Mouse (Mus musculus) intestine, postnatal 0 days (tissue): Measurements from ENCODE around the gene Prickle2. TPM values are rescaled to one million over a fixed set of nuclear protein-coding genes. Genes with fewer than 3 reads are reported as not detected.

Experiments
- ATAC-seq: fragments of 200-750 bp; cut with Nextera tagmentation; 2 replicates; pipeline ENCODE4 v1.8.0; 2017; ENCODE audit warnings: mild to moderate bottlenecking, moderate TSS enrichment, moderate library complexity
- H3K27ac ChIP-seq: fragments of 300-500 bp; sonication (generic); 2 replicates; pipeline ENCODE4 v1.5.1; 2014; ENCODE audit warnings: mild to moderate bottlenecking, low read depth, low read length, moderate library complexity
- H3K27me3 ChIP-seq: fragments of 300-500 bp; sonication (generic); replicated peaks from 2 replicates; pipeline ENCODE4 v1.6.1; 2014; ENCODE audit warnings: low read length, mixed read lengths; ENCODE audit not compliant: control insufficient read depth, insufficient read depth
- H3K36me3 ChIP-seq: fragments of 300-500 bp; sonication (generic); 2 replicates; pipeline ENCODE4 v1.6.1; 2014; ENCODE audit warnings: mild to moderate bottlenecking, moderate library complexity; ENCODE audit not compliant: control insufficient read depth, insufficient read depth
- H3K4me1 ChIP-seq: fragments of 300-500 bp; sonication (generic); replicated peaks from 2 replicates; pipeline ENCODE4 v1.6.1; 2014; ENCODE audit warnings: antibody characterized with exemption, low read length, mixed read lengths; ENCODE audit not compliant: control insufficient read depth, insufficient read depth
- H3K4me2 ChIP-seq: fragments of 300-500 bp; sonication (generic); replicated peaks from 2 replicates; pipeline ENCODE4 v1.6.1; 2014; ENCODE audit warnings: low read depth, mild to moderate bottlenecking, moderate library complexity
- H3K4me3 ChIP-seq: fragments of 300-500 bp; sonication (generic); 2 replicates; pipeline ENCODE4 v1.5.1; 2014; ENCODE audit warnings: low read depth, low read length
- H3K9ac ChIP-seq: fragments of 300-500 bp; sonication (generic); 2 replicates; pipeline ENCODE4 v1.6.1; 2014; ENCODE audit warnings: mild to moderate bottlenecking, low read depth, low read length
- H3K9me3 ChIP-seq: fragments of 300-500 bp; sonication (generic); 2 replicates; pipeline ENCODE4 v1.6.1; 2016; ENCODE audit warnings: mixed run types; ENCODE audit not compliant: control insufficient read depth
- CTCF ChIP-seq: sonication (generic); IDR thresholded peaks from 2 replicates; pipeline ENCODE4 v1.5.1; 2016; ENCODE audit warnings: low read depth, mild to moderate bottlenecking, control low read depth, antibody characterized with exemption, moderate library complexity
- WGBS: fragments of 180-500 bp; shearing (Covaris S2); extraction: QIAGEN DNeasy Blood & Tissue Kit; methylation state at CpG from one replicate; pipeline ENCODE4 v1.1.7; 2014; 5-methylcytosine and 5-hydroxymethylcytosine counted together
- polyA plus RNA-seq: library from polyadenylated mRNA; unstranded; fragments of >200 nt; fragmentation: Nextera tagmentation; extraction: Ambion mirVana; gene quantifications from 2 replicates; pipeline ENCODE4 v1.2.1, GENCODE M21; 2015

Gene Prickle2
- polyA plus RNA-seq, 1 experiment from 2014 or later, result 1.7 TPM

DNA sequence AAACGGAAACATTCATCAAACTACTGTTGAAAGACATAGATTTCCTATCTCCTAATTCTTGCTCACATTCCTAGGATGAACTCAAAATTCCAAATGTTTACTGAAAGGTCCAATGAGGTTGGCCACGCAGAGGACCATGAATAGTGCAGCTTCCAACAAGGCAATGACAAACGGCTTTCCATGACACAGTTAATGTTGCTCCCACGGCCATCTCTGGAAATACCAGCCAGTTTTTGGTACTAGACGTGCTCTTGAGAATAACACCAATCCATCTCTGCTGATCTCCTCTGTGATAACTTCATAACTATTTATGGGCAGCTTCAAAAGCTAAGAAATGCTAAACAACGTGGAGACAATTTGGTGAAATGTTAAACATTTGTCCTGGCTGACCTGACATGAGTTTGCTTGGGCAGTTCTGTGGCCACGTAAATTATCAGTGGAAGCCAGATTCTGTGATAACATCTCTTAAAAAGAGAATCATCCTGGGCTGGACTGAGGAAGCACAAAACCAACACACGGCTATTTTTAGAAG lies 31.5 kb downstream of the Prickle2 start:
- Histone ChIP-seq H3K9me3 (no peaks in the 10 kb centered on the region), H3K4me1 (no peaks in the 10 kb centered on the region), H3K27me3 (no peaks in the 10 kb centered on the region), H3K4me2 (no peak overlapping the region), H3K36me3 (no peaks in the 10 kb centered on the region), H3K27ac (no peak overlapping the region), H3K4me3 (no peak overlapping the region), H3K9ac (no peak overlapping the region)
- no peak for ATAC-seq
- no peak for TF ChIP-seq CTCF
- 43% methylated on average over 8 of the region's 8 CpGs for WGBS

DNA sequence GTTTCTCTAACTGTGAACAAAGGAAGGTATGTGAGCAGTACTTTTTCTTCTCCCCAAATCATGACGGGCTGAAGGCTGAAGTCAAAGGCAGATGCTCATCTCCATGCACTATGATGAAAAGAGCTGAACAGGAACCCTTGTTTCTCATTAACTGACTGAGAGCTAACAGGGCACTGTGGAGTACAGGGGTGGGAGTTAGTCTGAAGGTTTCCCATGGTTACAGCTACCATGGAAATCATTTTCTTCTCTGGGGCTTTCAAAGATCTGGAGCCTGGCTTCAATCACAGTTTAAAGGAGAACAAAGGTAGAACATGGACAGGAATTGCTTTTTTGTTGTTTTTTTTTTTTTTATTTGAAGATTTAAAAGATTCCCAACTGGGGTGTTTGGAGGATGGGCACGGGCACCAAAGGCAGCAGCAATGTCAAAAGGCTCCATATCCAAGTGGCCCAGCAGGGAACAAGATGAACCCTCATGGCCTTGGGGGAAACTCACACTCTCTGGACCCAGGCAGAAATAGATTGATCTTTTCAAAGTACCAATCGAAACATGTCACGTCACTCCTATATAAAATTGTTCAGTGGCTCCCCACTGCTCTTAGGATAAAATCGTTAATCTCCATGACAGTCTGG lies 35.3 kb downstream of the Prickle2 start:
- no peak for ATAC-seq
- Histone ChIP-seq H3K4me3 (no peak overlapping the region), H3K4me2 (no peak overlapping the region), H3K27ac (no peak overlapping the region), H3K9ac (no peak overlapping the region), H3K27me3 (no peaks in the 10 kb centered on the region), H3K9me3 (no peaks in the 10 kb centered on the region), H3K36me3 (no peaks in the 10 kb centered on the region), H3K4me1 (no peaks in the 10 kb centered on the region)
- TF ChIP-seq CTCF, result no peak
- WGBS, result 85% methylated on average over 5 of the region's 5 CpGs

DNA sequence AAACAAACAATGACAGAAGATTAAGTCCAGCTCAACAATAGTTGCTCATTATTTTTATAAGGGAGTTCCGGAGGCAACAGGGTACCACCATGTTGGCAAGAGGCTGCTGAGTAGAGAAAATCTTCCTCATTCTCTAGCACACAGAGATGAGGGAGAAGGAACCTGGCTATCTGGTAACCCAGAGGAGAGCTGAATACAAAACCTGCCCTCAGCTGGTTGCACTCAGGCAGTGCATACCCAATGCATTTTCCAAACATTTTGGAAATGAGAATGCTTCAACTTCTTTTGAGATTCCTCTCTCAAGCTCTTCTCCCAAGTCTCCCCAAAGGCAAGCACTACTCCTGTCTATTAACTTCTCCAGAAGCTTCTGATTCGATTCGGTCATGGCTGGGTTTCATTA lies 36.3 kb downstream of the Prickle2 start:
- Histone ChIP-seq H3K4me2 (no peak overlapping the region), H3K27ac (no peak overlapping the region), H3K27me3 (no peaks in the 10 kb centered on the region), H3K36me3 (no peaks in the 10 kb centered on the region), H3K9me3 (no peaks in the 10 kb centered on the region), H3K4me3 (no peak overlapping the region), H3K4me1 (no peaks in the 10 kb centered on the region), H3K9ac (no peak overlapping the region)
- 88% methylated on average over 3 of the region's 3 CpGs for WGBS
- no peak for ATAC-seq
- TF ChIP-seq CTCF, result peak; percentile 13; the same call in 1 of the 2 replicates

DNA sequence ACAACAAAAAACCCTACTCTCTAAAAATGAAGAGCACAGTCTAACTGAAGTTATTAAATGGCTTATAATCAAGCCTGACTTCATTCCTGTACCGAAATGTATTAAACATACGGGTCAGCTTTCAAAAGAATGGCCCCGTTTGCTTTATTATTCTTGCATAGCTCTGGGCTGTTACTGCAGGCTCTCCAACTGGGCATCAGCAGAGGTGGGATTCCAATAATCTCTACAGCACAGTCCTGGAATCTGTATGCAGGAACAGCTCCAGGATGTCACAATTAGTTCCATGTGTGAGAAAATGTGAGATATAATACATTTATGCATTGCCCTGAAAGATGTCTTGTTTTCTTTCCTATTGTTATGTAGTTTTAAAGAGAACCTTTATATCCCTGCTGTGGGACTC lies 38.4 kb downstream of the Prickle2 start:
- Histone ChIP-seq H3K27me3 (no peaks in the 10 kb centered on the region), H3K9ac (no peak overlapping the region), H3K4me3 (no peak overlapping the region), H3K4me1 (no peaks in the 10 kb centered on the region), H3K36me3 (no peaks in the 10 kb centered on the region), H3K27ac (no peak overlapping the region), H3K4me2 (no peak overlapping the region), H3K9me3 (no peaks in the 10 kb centered on the region)
- TF ChIP-seq CTCF, result no peak
- WGBS, result 81% methylated on average over 3 of the region's 3 CpGs
- no peak for ATAC-seq

DNA sequence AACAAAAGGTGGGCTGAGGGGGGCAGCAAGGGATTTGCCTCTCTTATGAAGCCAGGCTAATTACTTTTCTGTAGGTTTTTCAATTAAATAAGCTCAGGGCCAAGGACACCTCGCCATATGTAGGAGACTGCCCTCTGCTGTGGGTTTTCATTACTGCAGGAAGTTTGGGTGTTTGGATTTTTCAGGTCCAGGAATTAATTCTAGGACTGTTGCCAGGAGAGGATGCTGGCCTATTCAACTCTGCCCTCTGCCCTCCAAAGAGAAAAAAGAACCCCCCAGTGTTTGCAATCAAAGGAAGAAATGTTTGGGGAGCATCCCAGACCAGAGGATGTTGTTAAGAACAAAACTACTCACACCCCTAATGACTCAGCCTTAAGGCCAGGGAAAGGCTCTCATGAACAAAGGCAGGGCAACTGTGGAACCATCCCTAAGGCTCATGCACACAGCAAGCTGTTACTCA lies 40.4 kb downstream of the Prickle2 start:
- H3K27ac ChIP-seq, result no peak overlapping the region
- 15% methylated on average over 1 of the region's 1 CpGs for WGBS

DNA sequence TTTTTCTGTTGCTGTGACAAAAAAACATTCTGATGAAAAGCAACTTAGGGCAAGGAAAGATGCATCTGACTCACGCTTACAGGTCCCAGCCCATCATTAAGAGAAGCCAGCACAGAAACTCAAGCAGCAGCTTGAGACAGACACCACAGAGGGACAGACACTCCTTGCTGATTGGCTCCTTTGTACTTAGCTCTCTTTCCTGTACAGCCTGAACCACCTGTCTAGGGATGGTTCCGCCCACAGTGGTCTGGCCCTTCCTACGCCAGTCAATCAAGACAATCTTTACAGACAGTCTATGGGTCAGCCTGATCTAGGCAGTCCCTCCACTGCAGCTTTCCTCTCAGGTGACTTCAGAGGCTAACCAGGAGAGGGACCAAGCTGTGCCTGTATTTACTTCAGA lies 42.1 kb downstream of the Prickle2 start:
- Histone ChIP-seq H3K9me3 (no peaks in the 10 kb centered on the region), H3K36me3 (no peaks in the 10 kb centered on the region), H3K27ac (no peak overlapping the region), H3K4me3 (no peak overlapping the region), H3K4me2 (no peak overlapping the region), H3K4me1 (no peaks in the 10 kb centered on the region), H3K9ac (no peak overlapping the region), H3K27me3 (no peaks in the 10 kb centered on the region)
- TF ChIP-seq CTCF, result no peak
- 81% methylated on average over 3 of the region's 3 CpGs for WGBS
- ATAC-seq, result no peak

More for the DNA sequence above, 40.4 kb downstream of the Prickle2 start:
- no peak overlapping the region for H3K9ac ChIP-seq
- ATAC-seq, result no peak
- no peak overlapping the region for H3K4me2 ChIP-seq
- H3K9me3 ChIP-seq, result no peaks in the 10 kb centered on the region
- H3K4me3 ChIP-seq, result no peak overlapping the region
- TF ChIP-seq CTCF, result peak; percentile 80
- no peaks in the 10 kb centered on the region for H3K4me1 ChIP-seq
- no peaks in the 10 kb centered on the region for H3K36me3 ChIP-seq
- no peaks in the 10 kb centered on the region for H3K27me3 ChIP-seq
